Mouse (Mus musculus) hematopoietic stem cell, adult 5-6 weeks (primary cell): ENCODE data around the gene Tmem160. TPM values are rescaled to one million over a fixed set of nuclear protein-coding genes. Genes with fewer than 3 reads are reported as not detected.

Source experiments
- ATAC-seq, 2 experiments: fragments of 125-278 bp in 1 of 2; replicated peaks in 1 of 2; 2 replicates each; pipeline ENCODE4 v1.8.0; 2016 to 2017; ENCODE audit warnings: inconsistent platforms in 2 of 2, mild to moderate bottlenecking in 2 of 2, moderate number of reproducible peaks in 2 of 2, low read depth in 1 of 2, moderate TSS enrichment in 1 of 2; ENCODE audit not compliant: low FRiP score in 2 of 2, poor library complexity in 2 of 2, severe bottlenecking in 2 of 2, insufficient read depth in 1 of 2, low TSS enrichment in 1 of 2
- total RNA-seq: library from RNA; stranded (forward); fragments of 172-1452, 232-1000 nt; gene quantifications from 2 replicates; pipeline ENCODE4 v1.2.3, GENCODE M21; 2017

Tmem160 gene
- total RNA-seq, 1 experiment from 2014 or later = 11.9 TPM

DNA sequence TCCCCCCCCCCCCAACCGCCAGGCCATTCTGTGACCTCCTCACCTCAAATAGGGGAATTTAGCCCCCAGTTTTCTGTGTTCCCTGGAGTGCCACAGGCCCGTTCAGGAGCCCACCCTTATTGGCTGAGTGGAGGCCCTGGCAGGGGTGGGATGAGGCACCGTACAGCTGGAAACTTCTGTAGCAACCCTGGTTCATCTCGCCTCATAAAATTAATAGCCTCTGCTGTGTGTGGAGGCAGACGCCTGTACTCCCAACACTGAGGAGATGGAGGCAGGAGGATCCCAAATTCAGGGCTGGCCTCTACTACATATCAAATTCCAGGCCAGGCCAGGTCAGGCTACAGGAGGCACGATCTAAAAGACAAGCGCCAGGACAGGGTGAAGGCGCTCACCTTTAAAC is 21.3 kb downstream of the Tmem160 start:
- no peak for ATAC-seq

GRCm38 (mm10) chr7:16474445-16474844 is 21.9 kb downstream of the Tmem160 start:
- no peak for ATAC-seq

GRCm38 (mm10) chr7:16475321-16475720 is 22.7 kb downstream of the Tmem160 start:
- no peak for ATAC-seq

GRCm38 (mm10) chr7:16475764-16476599 is 23.4 kb downstream of the Tmem160 start:
- no peak for ATAC-seq

- no peak for ATAC-seq
Observed at GRCm38 (mm10) chr7:16476600-16476989, 24.0 kb downstream of the Tmem160 start.

DNA sequence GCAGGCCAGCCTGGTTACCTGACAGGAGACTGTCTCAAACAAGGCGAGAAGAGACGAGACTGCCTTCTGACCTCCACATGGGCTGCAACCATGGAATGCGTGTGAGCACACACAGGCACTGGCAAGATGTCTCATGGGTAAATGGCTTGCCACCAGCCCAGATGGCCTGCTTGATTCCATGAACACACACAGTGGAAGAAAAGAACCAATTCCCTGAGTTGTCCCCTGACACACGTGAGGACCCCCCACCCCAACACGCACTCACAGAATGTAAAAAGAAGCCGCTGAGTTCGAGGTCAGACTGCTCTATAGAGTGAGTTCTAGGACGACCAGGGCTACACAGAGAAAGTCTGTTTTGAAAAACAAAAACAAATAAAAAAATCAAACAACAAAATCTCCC is 25.0 kb downstream of the Tmem160 start, which contains the start of gene Npas1:
Gene Npas1 (minus strand): TSS at position 101 of the 400 bp plus-strand sequence.
- no peak for ATAC-seq

DNA sequence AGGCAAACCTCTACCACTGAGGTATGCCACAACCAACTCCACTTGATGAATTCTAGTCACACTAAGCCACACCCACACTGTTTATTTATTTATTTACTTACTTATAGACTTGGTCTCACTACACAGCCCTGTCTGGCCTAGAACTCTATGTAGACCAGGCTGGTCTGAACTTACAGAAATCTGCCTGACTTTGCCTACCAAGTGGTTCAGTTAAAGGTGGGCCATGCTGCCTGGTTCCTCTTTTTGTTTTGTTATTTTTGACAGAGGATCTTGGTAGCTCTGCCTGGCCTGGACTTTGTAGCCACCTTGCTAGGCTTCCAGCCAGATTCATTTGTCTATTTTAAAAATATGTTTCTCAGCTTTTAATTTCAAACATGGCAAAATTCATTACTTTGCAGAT is 36.2 kb downstream of the Tmem160 start:
- no peak for ATAC-seq

DNA sequence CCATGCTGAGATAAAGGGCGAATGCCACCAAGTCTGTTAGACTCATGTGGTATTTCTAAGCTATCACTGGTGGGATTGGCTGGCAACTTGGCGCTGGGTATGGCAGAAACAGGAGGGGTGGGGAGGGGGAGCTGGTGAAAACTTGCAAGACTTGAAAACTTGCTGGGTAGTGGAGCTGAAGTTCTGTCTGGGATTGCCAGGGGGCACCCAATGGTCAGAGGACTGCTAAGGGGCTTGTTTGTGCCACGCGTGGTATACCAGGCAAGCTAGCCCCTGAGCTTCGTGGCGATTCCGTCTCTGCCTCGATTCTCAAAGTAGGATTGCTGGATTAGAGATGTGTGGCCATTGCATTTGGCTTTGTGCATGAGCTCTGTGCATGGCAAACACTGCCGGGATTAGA is 37.4 kb downstream of the Tmem160 start:
- no peak for ATAC-seq

DNA sequence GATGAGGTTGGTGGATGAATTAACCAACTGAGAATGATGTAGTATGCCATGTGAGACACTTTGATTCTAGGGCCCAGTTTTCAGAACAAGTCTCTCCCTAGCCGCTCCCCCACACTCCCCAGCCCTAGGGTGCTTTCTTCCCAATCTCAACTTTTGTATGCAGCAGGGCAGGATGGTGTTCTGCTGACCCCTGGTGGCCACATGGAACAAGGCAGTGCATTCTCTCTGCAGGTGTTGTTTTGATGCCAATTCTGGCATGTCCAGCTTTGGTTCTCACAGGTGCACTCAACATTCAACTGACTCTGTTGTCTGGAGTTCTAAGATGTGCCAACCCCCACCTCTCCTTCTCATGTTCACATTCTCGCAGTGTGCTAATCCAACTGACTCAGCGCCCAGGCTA is 39.2 kb downstream of the Tmem160 start:
- ATAC-seq = peak; percentile 84 to 85

DNA sequence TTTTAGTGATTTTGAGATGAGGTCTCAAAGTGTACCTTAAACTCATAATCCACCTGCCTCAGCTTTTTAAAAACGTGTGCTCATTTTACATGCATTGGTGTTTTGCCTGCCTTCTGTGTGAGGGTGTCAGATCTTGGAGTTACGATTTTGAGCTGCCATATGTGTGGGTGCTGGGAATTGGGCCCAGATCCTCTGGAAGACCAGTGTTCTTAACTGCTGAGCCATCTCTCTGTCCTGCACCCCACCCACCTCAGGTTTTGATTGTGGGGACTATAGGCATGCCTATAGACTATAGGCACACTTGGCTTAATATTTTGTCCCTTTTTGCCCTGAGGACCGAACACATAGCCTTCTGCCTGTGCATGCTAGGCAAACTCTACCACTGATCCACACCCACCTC is 39.6 kb downstream of the Tmem160 start:
- no peak for ATAC-seq

DNA sequence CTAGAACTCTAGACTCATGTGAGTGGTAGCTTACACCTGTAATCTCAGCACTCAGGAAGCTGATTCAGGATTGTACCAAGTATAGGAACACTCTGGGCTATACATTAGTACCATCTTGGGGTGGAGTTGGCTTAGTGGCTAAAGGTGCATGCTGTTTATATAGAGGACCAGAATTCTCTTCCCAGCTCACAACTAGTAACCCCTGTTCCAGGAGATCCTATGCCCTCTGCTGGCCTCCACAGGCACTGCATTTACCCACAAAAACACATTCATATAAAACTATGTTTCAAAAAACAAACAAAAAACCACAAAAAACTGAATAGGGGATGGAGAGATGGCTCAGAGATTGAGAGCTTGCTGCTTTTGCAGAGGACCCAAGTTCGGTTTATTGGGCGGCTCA is 40.8 kb downstream of the Tmem160 start:
- ATAC-seq = peak; percentile 46 to 54; a peak in 2 of 4 replicates

DNA sequence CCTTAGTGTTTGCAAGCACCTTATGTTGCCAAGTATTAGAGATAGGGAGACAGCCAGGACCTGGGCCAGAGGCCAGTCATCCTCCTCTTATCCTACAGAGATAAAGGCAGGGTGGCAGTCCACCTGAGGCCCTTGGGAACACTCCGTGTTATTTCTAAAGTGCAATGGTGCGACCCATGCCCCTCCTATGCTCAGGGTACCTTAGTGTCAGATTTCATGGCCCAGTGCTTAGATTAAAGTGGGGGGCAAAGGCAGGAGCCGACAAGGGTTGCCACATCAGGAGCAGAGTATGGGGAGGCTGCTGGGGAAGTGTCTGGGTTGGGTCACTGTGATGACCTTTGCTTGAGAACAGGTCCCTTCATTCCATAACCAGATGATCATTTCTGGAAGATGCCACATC is 43.7 kb downstream of the Tmem160 start:
- no peak for ATAC-seq

DNA sequence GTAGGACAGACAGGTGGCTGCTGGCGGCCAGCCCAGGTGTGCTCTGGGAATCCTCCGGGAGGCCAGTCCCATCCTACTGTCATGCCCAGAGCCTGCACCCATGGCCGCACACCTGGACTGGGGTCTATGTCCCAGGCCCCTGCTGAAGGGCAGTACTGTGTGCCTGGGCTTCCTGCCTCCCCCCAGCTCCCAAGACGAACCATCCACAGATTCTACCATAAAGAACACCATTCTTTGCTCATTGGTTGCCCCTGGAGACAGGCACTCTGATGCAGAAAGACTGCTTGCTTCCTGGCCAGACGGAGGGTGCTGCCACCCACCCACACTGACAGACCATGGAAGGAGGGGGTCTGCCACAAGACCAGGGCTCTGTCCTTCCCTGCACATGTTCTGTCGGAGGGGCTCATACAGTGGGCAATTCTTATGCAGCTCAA is 47.1 kb downstream of the Tmem160 start:
- no peak for ATAC-seq

DNA sequence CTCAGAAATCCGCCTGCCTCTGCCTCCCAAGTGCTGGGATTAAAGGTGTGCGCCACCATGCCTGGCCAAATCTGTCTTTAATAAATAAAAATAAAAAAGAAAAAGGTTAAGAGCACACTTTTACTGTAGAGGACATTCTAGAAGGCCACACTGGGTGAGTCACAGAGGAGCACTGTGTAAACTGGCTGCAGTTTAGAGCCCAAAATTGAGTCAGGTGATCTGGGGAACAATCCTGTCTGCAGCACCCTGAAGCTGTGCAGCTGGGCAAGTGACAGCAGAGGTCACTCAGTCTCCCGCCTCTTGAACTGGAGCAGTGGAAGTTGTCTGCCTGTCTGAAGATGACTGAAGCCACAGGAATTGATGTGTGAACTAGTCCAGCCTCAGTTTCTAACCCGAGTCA is 49.0 kb downstream of the Tmem160 start:
- no peak for ATAC-seq

GRCm38 (mm10) chr7:16504573-16505225 is 52.1 kb downstream of the Tmem160 start:
- no peak for ATAC-seq
